Mouse (Mus musculus) megakaryocyte, adult 5-6 weeks (primary cell): ENCODE data around the gene Dok5. TPM values are rescaled to one million over a fixed set of nuclear protein-coding genes. Genes with fewer than 3 reads are reported as not detected.

ENCODE experiments used
- ATAC-seq: 2 replicates; pipeline ENCODE4 v1.8.0; 2016; ENCODE audit warnings: mild to moderate bottlenecking, inconsistent platforms; ENCODE audit not compliant: poor library complexity, severe bottlenecking
- total RNA-seq, 2 experiments: library from RNA; stranded (forward) in 1 of 2; stranded (reverse) in 1 of 2; fragments of 153-499, 151-499 nt in 1 of 2; fragments of 221-1000, 200-1000 nt in 1 of 2; gene quantifications; 2 replicates each; pipeline versions ENCODE4 v1.2.3 to v1.2.4; 2015 to 2017

Dok5 gene
- total RNA-seq, 2 experiments from 2014 or later, result not detected

GRCm38 (mm10) chr2:170734446-170734845 lies 2.8 kb downstream of the Dok5 start:
- no peak for ATAC-seq

- no peak for ATAC-seq
These were observed 6.8 kb downstream of the Dok5 start for GRCm38 (mm10) chr2:170738446-170738845.

GRCm38 (mm10) chr2:170738891-170739290 lies 7.3 kb downstream of the Dok5 start:
- ATAC-seq, result no peak

GRCm38 (mm10) chr2:170739713-170740365 lies 8.2 kb downstream of the Dok5 start:
- ATAC-seq, result no peak

GRCm38 (mm10) chr2:170743521-170743920 lies 11.9 kb downstream of the Dok5 start:
- ATAC-seq, result no peak

GRCm38 (mm10) chr2:170748901-170749300 lies 17.3 kb downstream of the Dok5 start:
- no peak for ATAC-seq

- no peak for ATAC-seq
These were observed 20.7 kb downstream of the Dok5 start for GRCm38 (mm10) chr2:170752191-170752850.

- no peak for ATAC-seq
These were observed 24.2 kb downstream of the Dok5 start for GRCm38 (mm10) chr2:170755817-170756216.

- no peak for ATAC-seq
These were observed 25.1 kb downstream of the Dok5 start for GRCm38 (mm10) chr2:170756667-170757066.

GRCm38 (mm10) chr2:170757228-170757875 lies 25.7 kb downstream of the Dok5 start:
- ATAC-seq, result no peak

GRCm38 (mm10) chr2:170758201-170758600 lies 26.6 kb downstream of the Dok5 start:
- ATAC-seq, result no peak

- ATAC-seq, result no peak
These were observed 33.1 kb downstream of the Dok5 start for GRCm38 (mm10) chr2:170764704-170765103.

- no peak for ATAC-seq
These were observed 35.6 kb downstream of the Dok5 start for GRCm38 (mm10) chr2:170767243-170767642.

GRCm38 (mm10) chr2:170768699-170769098 lies 37.1 kb downstream of the Dok5 start:
- no peak for ATAC-seq

GRCm38 (mm10) chr2:170771555-170771954 lies 39.9 kb downstream of the Dok5 start:
- no peak for ATAC-seq

GRCm38 (mm10) chr2:170772126-170772884 lies 40.7 kb downstream of the Dok5 start:
- ATAC-seq, result no peak

GRCm38 (mm10) chr2:170772885-170773270 lies 41.3 kb downstream of the Dok5 start:
- ATAC-seq, result no peak

- ATAC-seq, result no peak
These were observed 44.0 kb downstream of the Dok5 start for GRCm38 (mm10) chr2:170775577-170775976.

- ATAC-seq, result no peak
These were observed 44.5 kb downstream of the Dok5 start for GRCm38 (mm10) chr2:170776107-170776506.

GRCm38 (mm10) chr2:170777572-170777971 lies 46.0 kb downstream of the Dok5 start:
- ATAC-seq, result no peak

GRCm38 (mm10) chr2:170780010-170780750 lies 48.6 kb downstream of the Dok5 start:
- ATAC-seq, result no peak
